ENCODE assay signal across 1 mouse cellular context in the genomic region with DNA sequence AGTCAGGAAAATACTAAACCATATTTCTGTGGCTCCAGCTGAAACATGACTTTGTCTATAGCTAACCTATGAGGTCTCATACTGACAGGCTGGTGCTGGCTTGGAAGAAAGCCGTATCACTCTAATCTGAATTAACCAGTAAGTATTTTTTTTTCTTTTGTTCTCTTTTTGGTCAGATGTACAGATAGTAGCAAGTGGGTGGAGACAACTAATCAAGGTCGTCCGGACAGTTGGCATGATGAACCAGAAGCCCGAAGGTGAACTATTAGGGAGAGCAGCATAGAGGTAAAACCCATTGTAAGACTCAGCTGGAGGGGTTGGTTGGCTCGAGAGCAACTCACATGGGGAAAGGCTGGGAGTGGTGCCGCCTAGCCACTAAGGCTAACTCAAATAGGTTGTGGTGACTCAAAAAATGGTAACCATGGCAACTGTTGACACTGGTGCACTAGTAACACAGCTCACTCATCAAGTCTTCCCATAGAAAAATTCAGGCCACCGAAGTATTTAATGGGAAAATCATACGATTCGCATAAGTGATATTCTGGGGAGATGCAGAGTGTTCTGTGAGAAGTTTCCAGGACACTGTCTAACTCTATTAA.
A peak's percentile ranks its signal among the peaks of the same experiment; 100 is the strongest.
TF ChIP-seq lines count a peak whose summit lies in the region.

No protein-coding gene starts in this region.

TF ChIP-seq in MEL, 35 proteins besides CTCF, POLR2A, EP300 and RAD21 (continued from another document):
- TF ChIP-seq ZNF384 (IDR thresholded peaks at IDR 0.05; ENCODE audit: low read depth, low read length) (peak; percentile 81), UBTF (IDR thresholded peaks at IDR 0.05; ENCODE audit: borderline replicate concordance, insufficient read depth, low read depth, low read length) (no peak), ETS1 (IDR thresholded peaks at IDR 0.05; ENCODE audit: low read depth, low read length) (peak; percentile 47; the same call in 1 of the 2 replicates), USF2 (IDR thresholded peaks at IDR 0.05; ENCODE audit: borderline replicate concordance in 1 of 2, insufficient read depth in 1 of 2, low read depth in 1 of 2, low read length in 2 of 2) (no peak), ZC3H11A (IDR thresholded peaks at IDR 0.05; ENCODE audit: low read depth, low read length) (no peak), TCF12 (IDR thresholded peaks at IDR 0.05; ENCODE audit: low read depth, low read length) (peak; percentile 21; the same call in 1 of the 2 replicates), GABPA (IDR thresholded peaks at IDR 0.05; ENCODE audit: low read depth, low read length) (no peak)
